Mouse (Mus musculus): Measurements from ENCODE around the gene Ptpn1. TPM values are rescaled to one million over a fixed set of nuclear protein-coding genes. Genes with fewer than 3 reads are reported as not detected.

The Ptpn1 gene
- polyA plus RNA-seq, 1 experiment from 2014 or later, result 60.1 TPM

- Histone ChIP-seq H3K27me3 (no peaks in the 10 kb centered on the region), H3K36me3 (no peaks in the 10 kb centered on the region), H3K9ac (replicated peaks) (no peak overlapping the region; the same call in 1 of the 2 replicates), H3K4me1 (replicated peaks) (peaks cover 29% of the 10 kb centered on the region), H3K9me3 (no peaks in the 10 kb centered on the region), H3K4me3 (replicated peaks) (no peak overlapping the region), H3K4me2 (no peak overlapping the region), H3K27ac (peak overlapping the region; percentile 80)
- WGBS, result 10% methylated on average over 11 of the region's 11 CpGs
- ATAC-seq (ENCODE audit: insufficient number of reproducible peaks, insufficient read depth, low FRiP score, low TSS enrichment, low read depth), result no peak
Measured at GRCm38 (mm10) chr2:168010893-168011292, 79.0 kb downstream of the Ptpn1 start.

GRCm38 (mm10) chr2:168016951-168017391 is 85.1 kb downstream of the Ptpn1 start:
- Histone ChIP-seq H3K4me2 (no peak overlapping the region), H3K27me3 (no peaks in the 10 kb centered on the region), H3K9ac (replicated peaks) (no peak overlapping the region), H3K9me3 (no peaks in the 10 kb centered on the region), H3K27ac (no peak overlapping the region), H3K4me3 (replicated peaks) (no peak overlapping the region), H3K4me1 (replicated peaks) (peaks cover 6% of the 10 kb centered on the region; the same call in 1 of the 2 replicates), H3K36me3 (no peaks in the 10 kb centered on the region)
- no peak for ATAC-seq (ENCODE audit: insufficient number of reproducible peaks, insufficient read depth, low FRiP score, low TSS enrichment, low read depth)
- WGBS, result 42% methylated on average over 5 of the region's 5 CpGs

- H3K9ac ChIP-seq (replicated peaks), result no peak overlapping the region
- H3K4me3 ChIP-seq (replicated peaks), result no peak overlapping the region
Measured at GRCm38 (mm10) chr2:168019201-168019715, 87.4 kb downstream of the Ptpn1 start.

GRCm38 (mm10) chr2:168023763-168024402 is 92.0 kb downstream of the Ptpn1 start:
- Histone ChIP-seq H3K27me3 (no peaks in the 10 kb centered on the region), H3K9ac (replicated peaks) (no peak overlapping the region), H3K4me1 (replicated peaks) (peaks cover 12% of the 10 kb centered on the region; the same call in 1 of the 2 replicates), H3K9me3 (peaks cover 11% of the 10 kb centered on the region), H3K4me3 (replicated peaks) (no peak overlapping the region), H3K36me3 (no peaks in the 10 kb centered on the region), H3K4me2 (no peak overlapping the region), H3K27ac (no peak overlapping the region)
- 72% methylated on average over 3 of the region's 3 CpGs for WGBS
- ATAC-seq (ENCODE audit: insufficient number of reproducible peaks, insufficient read depth, low FRiP score, low TSS enrichment, low read depth), result no peak

More at GRCm38 (mm10) chr2:168019201-168019715, 87.4 kb downstream of the Ptpn1 start:
- no peak for ATAC-seq (ENCODE audit: insufficient number of reproducible peaks, insufficient read depth, low FRiP score, low TSS enrichment, low read depth)
- no peaks in the 10 kb centered on the region for H3K27me3 ChIP-seq
- no peak overlapping the region for H3K4me2 ChIP-seq
- 0 out of 2 replicates have a peak, but pooled peaks cover 6% of the 10 kb centered on the region for H3K4me1 ChIP-seq (replicated peaks)
- WGBS, result 82% methylated on average over 9 of the region's 9 CpGs
- H3K9me3 ChIP-seq, result no peaks in the 10 kb centered on the region
- H3K36me3 ChIP-seq, result no peaks in the 10 kb centered on the region
- no peak overlapping the region for H3K27ac ChIP-seq

GRCm38 (mm10) chr2:168025174-168025573 is 93.3 kb downstream of the Ptpn1 start:
- Histone ChIP-seq H3K9me3 (peaks cover 13% of the 10 kb centered on the region), H3K9ac (replicated peaks) (no peak overlapping the region), H3K4me2 (no peak overlapping the region), H3K4me1 (replicated peaks) (peaks cover 9% of the 10 kb centered on the region; the same call in 1 of the 2 replicates), H3K4me3 (replicated peaks) (no peak overlapping the region), H3K27me3 (no peaks in the 10 kb centered on the region), H3K27ac (peak overlapping the region; percentile 62), H3K36me3 (no peaks in the 10 kb centered on the region)
- ATAC-seq (ENCODE audit: insufficient number of reproducible peaks, insufficient read depth, low FRiP score, low TSS enrichment, low read depth), result no peak
- 61% methylated on average over 12 of the region's 12 CpGs for WGBS

- WGBS, result 87% methylated on average over 8 of the region's 8 CpGs
- ATAC-seq (ENCODE audit: insufficient number of reproducible peaks, insufficient read depth, low FRiP score, low TSS enrichment, low read depth), result no peak
- no peak overlapping the region for H3K27ac ChIP-seq
Measured at GRCm38 (mm10) chr2:168025882-168026281, 94.0 kb downstream of the Ptpn1 start.

GRCm38 (mm10) chr2:168026467-168026866 is 94.6 kb downstream of the Ptpn1 start:
- no peaks in the 10 kb centered on the region for H3K27me3 ChIP-seq
- peaks cover 13% of the 10 kb centered on the region for H3K9me3 ChIP-seq
- no peak overlapping the region for H3K9ac ChIP-seq (replicated peaks)
- H3K36me3 ChIP-seq, result no peaks in the 10 kb centered on the region
- no peak overlapping the region for H3K4me3 ChIP-seq (replicated peaks)
- ATAC-seq (ENCODE audit: insufficient number of reproducible peaks, insufficient read depth, low FRiP score, low TSS enrichment, low read depth), result no peak
- no peak overlapping the region for H3K4me2 ChIP-seq
- 59% methylated on average over 3 of the region's 3 CpGs for WGBS
- peaks cover 9% of the 10 kb centered on the region; the same call in 1 of the 2 replicates for H3K4me1 ChIP-seq (replicated peaks)
- H3K27ac ChIP-seq, result no peak overlapping the region

More at GRCm38 (mm10) chr2:168025882-168026281, 94.0 kb downstream of the Ptpn1 start:
- H3K4me2 ChIP-seq, result no peak overlapping the region
- no peaks in the 10 kb centered on the region for H3K27me3 ChIP-seq
- no peaks in the 10 kb centered on the region for H3K36me3 ChIP-seq
- H3K9me3 ChIP-seq, result peaks cover 13% of the 10 kb centered on the region
- H3K4me1 ChIP-seq (replicated peaks), result peaks cover 9% of the 10 kb centered on the region; the same call in 1 of the 2 replicates
- H3K4me3 ChIP-seq (replicated peaks), result no peak overlapping the region
- H3K9ac ChIP-seq (replicated peaks), result no peak overlapping the region

GRCm38 (mm10) chr2:168028376-168028775 is 96.5 kb downstream of the Ptpn1 start:
- Histone ChIP-seq H3K9ac (replicated peaks) (no peak overlapping the region), H3K4me1 (replicated peaks) (peaks cover 13% of the 10 kb centered on the region; the same call in 1 of the 2 replicates), H3K4me2 (no peak overlapping the region), H3K36me3 (no peaks in the 10 kb centered on the region), H3K27ac (no peak overlapping the region), H3K4me3 (replicated peaks) (no peak overlapping the region), H3K9me3 (peaks cover 13% of the 10 kb centered on the region), H3K27me3 (no peaks in the 10 kb centered on the region)
- ATAC-seq (ENCODE audit: insufficient number of reproducible peaks, insufficient read depth, low FRiP score, low TSS enrichment, low read depth), result no peak
- WGBS, result 96% methylated on average over 3 of the region's 3 CpGs

Other genes starting within 250 kb of the Ptpn1 start
- 3.7 and 4.0 TPM in 2 replicates for gene Cebpb, start 243.1 kb upstream of the Ptpn1 start, polyA plus RNA-seq (2016; fragmentation: Nextera tagmentation; extraction: Ambion mirVana)
- 39.3 and 40.8 TPM in 2 replicates for gene Tmem189, start 242.2 kb upstream of the Ptpn1 start, polyA plus RNA-seq (2016; fragmentation: Nextera tagmentation; extraction: Ambion mirVana)
- gene Ripor3, start 78.6 kb downstream of the Ptpn1 start, polyA plus RNA-seq (2016; fragmentation: Nextera tagmentation; extraction: Ambion mirVana), result 0.73 and 0.98 TPM in 2 replicates
- gene Pard6b, start 148.9 kb downstream of the Ptpn1 start, polyA plus RNA-seq (2016; fragmentation: Nextera tagmentation; extraction: Ambion mirVana), result 5.4 and 6.4 TPM in 2 replicates

All from limb, embryonic 12.5 days (tissue).